Mouse (Mus musculus) myocyte (in vitro differentiated cells): ENCODE data around the gene 1700057G04Rik. TPM values are rescaled to one million over a fixed set of nuclear protein-coding genes. Genes with fewer than 3 reads are reported as not detected.

ENCODE experiments used
- H3K27me3 ChIP-seq: one replicate; pipeline ENCODE4 v1.6.1; 2011; ENCODE audit not compliant: control insufficient read depth, insufficient read depth, insufficient read length
- H3K36me3 ChIP-seq: one replicate; pipeline ENCODE4 v1.6.1; 2011; ENCODE audit not compliant: control insufficient read depth, insufficient read depth
- H3K4me2 ChIP-seq: one replicate; pipeline ENCODE4 v1.6.1; 2011; ENCODE audit warnings: low read depth, control low read depth
- H3K4me3 ChIP-seq: one replicate; pipeline ENCODE4 v1.5.1; 2011; ENCODE audit warnings: mild to moderate bottlenecking, control low read depth, moderate library complexity
- H3K79me2 ChIP-seq: one replicate; pipeline ENCODE4 v1.6.1; 2011; ENCODE audit not compliant: control insufficient read depth, insufficient read depth
- H3ac ChIP-seq: one replicate; pipeline ENCODE4 v1.6.1; 2011; ENCODE audit not compliant: control insufficient read depth, insufficient read length
- CEBPB ChIP-seq: IDR thresholded peaks from 2 replicates; pipeline ENCODE4 v1.6.1; 2011; ENCODE audit warnings: mild to moderate bottlenecking, moderate library complexity; ENCODE audit not compliant: poor library complexity, insufficient read depth, severe bottlenecking
- E2F4 ChIP-seq: IDR thresholded peaks from one replicate; pipeline ENCODE4 v1.6.1; 2011; ENCODE audit warnings: mild to moderate bottlenecking, control low read depth, moderate library complexity; ENCODE audit not compliant: insufficient read depth
- MAX ChIP-seq: IDR thresholded peaks from one replicate; pipeline ENCODE4 v1.6.1; 2011; ENCODE audit warnings: low read depth, mild to moderate bottlenecking, control low read depth
- MYOD1 ChIP-seq, 3 experiments: IDR thresholded peaks; one replicate each; pipeline ENCODE4 v1.6.1; 2011; ENCODE audit warnings: control low read depth in 2 of 3, low read depth in 2 of 3, mild to moderate bottlenecking in 2 of 3, moderate library complexity in 1 of 3; ENCODE audit not compliant: insufficient read length in 2 of 3, control insufficient read depth in 1 of 3
- MYOG ChIP-seq, 3 experiments: IDR thresholded peaks; one replicate each; pipeline ENCODE4 v1.6.1; 2011; ENCODE audit warnings: control low read depth in 2 of 3, low read depth in 2 of 3, mild to moderate bottlenecking in 2 of 3; ENCODE audit not compliant: insufficient read length in 2 of 3, control insufficient read depth in 1 of 3, insufficient read depth in 1 of 3
- POLR2A ChIP-seq: IDR thresholded peaks from one replicate; pipeline ENCODE4 v1.6.1; 2011; ENCODE audit warnings: low read depth, mild to moderate bottlenecking, control low read depth, moderate library complexity; ENCODE audit not compliant: insufficient read length
- REST ChIP-seq: IDR thresholded peaks from one replicate; pipeline ENCODE4 v1.6.1; 2011; ENCODE audit warnings: mild to moderate bottlenecking, control low read depth, moderate library complexity; ENCODE audit not compliant: insufficient read depth, insufficient read length
- SRF ChIP-seq: IDR thresholded peaks from one replicate; pipeline ENCODE4 v1.6.1; 2011; ENCODE audit warnings: low read depth; ENCODE audit not compliant: control insufficient read depth, insufficient read length
- TCF12 ChIP-seq: IDR thresholded peaks from one replicate; pipeline ENCODE4 v1.6.1; 2011; ENCODE audit warnings: mild to moderate bottlenecking, control low read depth; ENCODE audit not compliant: poor library complexity, insufficient read depth, severe bottlenecking
- TCF3 ChIP-seq: IDR thresholded peaks from one replicate; pipeline ENCODE4 v1.6.1; 2011; ENCODE audit warnings: low read depth, control low read depth; ENCODE audit not compliant: insufficient read length
- USF1 ChIP-seq: IDR thresholded peaks from one replicate; pipeline ENCODE4 v1.6.1; 2011; ENCODE audit warnings: low read depth, mild to moderate bottlenecking, control low read depth, moderate library complexity
- polyA plus RNA-seq: library from polyadenylated mRNA; unstranded; fragments of >200 nt; fragmentation: generic; extraction: Trizol; gene quantifications from one replicate; pipeline ENCODE4 v1.2.1, GENCODE M21; 2012; ENCODE audit warnings: missing spikeins

Gene 1700057G04Rik
- polyA plus RNA-seq, 1 experiment, result 0.12 TPM

- Histone ChIP-seq H3K27me3 (no peaks in the 10 kb centered on the region), H3K4me2 (no peak overlapping the region), H3K79me2 (no peaks in the 10 kb centered on the region), H3ac (no peak overlapping the region), H3K36me3 (no peaks in the 10 kb centered on the region), H3K4me3 (no peak overlapping the region)
- TF ChIP-seq POLR2A, result no peak
- TF ChIP-seq E2F4, result no peak
- TF ChIP-seq USF1, result no peak
These were observed 77.7 kb downstream of the 1700057G04Rik start for GRCm38 (mm10) chr9:92386871-92387270.

- no peaks in the 10 kb centered on the region for H3K79me2 ChIP-seq
- no peak overlapping the region for H3ac ChIP-seq
- TF ChIP-seq TCF12 (no peak), POLR2A (no peak), USF1 (no peak), MYOD1 (IDR thresholded peaks at IDR 0.05; ENCODE audit: control insufficient read depth in 1 of 3, insufficient read length in 2 of 3, low read depth in 2 of 3) (no peak), MYOG (IDR thresholded peaks at IDR 0.05; ENCODE audit: control insufficient read depth in 1 of 3, insufficient read depth in 1 of 3, insufficient read length in 2 of 3, low read depth in 2 of 3) (no peak), E2F4 (no peak), MAX (no peak), TCF3 (no peak), REST (no peak), CEBPB (no peak)
- no peaks in the 10 kb centered on the region for H3K36me3 ChIP-seq
- H3K4me2 ChIP-seq, result no peak overlapping the region
- H3K4me3 ChIP-seq, result no peak overlapping the region
- no peaks in the 10 kb centered on the region for H3K27me3 ChIP-seq
These were observed 78.2 kb downstream of the 1700057G04Rik start for GRCm38 (mm10) chr9:92387404-92387803.

- Histone ChIP-seq H3K36me3 (no peaks in the 10 kb centered on the region), H3K4me2 (no peak overlapping the region), H3K79me2 (no peaks in the 10 kb centered on the region)
These were observed 93.5 kb downstream of the 1700057G04Rik start for GRCm38 (mm10) chr9:92402628-92403027.

More at GRCm38 (mm10) chr9:92402628-92403027, 93.5 kb downstream of the 1700057G04Rik start:
- Histone ChIP-seq H3K27me3 (no peaks in the 10 kb centered on the region), H3K4me3 (no peak overlapping the region), H3ac (no peak overlapping the region)
- TF ChIP-seq POLR2A, result no peak
- TF ChIP-seq SRF, result no peak
- TF ChIP-seq MYOG (IDR thresholded peaks at IDR 0.05; ENCODE audit: control insufficient read depth in 1 of 3, insufficient read depth in 1 of 3, insufficient read length in 2 of 3, low read depth in 2 of 3), result no peak
- no peak for TF ChIP-seq E2F4

Other genes starting within 250 kb of the 1700057G04Rik start
- not detected for gene Plscr5, start 116.4 kb upstream of the 1700057G04Rik start, polyA plus RNA-seq
- 17.7 TPM for gene Plscr1, start 59.6 kb upstream of the 1700057G04Rik start, polyA plus RNA-seq
- gene Plscr2, start 33.8 kb upstream of the 1700057G04Rik start, polyA plus RNA-seq, result 3.2 TPM
- 3.4 TPM for gene Plscr4, start 148.0 kb downstream of the 1700057G04Rik start, polyA plus RNA-seq
- 24.9 TPM for gene Plod2, start 232.8 kb downstream of the 1700057G04Rik start, polyA plus RNA-seq